Mouse (Mus musculus) gastrocnemius, postnatal 25 days (tissue): ENCODE data around the gene Slc9a3r2. TPM values are rescaled to one million over a fixed set of nuclear protein-coding genes. Genes with fewer than 3 reads are reported as not detected.

Source experiments
- DNase-seq: peaks from one replicate; pipeline ENCODE4 v3.0.0; 2022
- total RNA-seq, 2 experiments: library from RNA; stranded (reverse); gene quantifications; 1 replicate in 1 of 2; 2 replicates in 1 of 2; pipeline ENCODE4 v1.2.3; 2021

Slc9a3r2 gene
- total RNA-seq, 2 experiments from 2014 or later: 36.6 to 41.8 TPM

GRCm38 (mm10) chr17:24636781-24637481, 13.2 kb downstream of the Slc9a3r2 start:
- DNase-seq: no peak

DNA sequence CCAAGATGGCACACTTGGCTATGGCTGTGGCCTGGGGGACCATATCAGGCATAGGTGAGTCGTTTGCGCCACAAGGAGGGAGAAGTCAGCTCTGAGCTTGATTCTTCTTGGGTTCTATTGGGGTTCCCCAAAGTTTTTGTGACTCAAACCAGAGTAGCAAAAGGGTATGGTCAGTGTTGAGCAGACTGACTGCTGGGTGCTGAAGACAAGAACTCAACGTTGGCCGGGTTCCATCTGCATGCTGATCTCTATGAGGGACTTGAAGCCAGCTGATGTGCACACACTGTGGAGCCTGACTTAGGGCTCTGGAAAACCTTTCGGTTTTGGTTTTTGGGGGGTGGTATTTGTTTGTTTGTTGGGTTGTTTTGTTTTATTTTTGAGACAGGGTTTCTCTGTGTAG, 14.4 kb downstream of the Slc9a3r2 start:
- no peak for DNase-seq

- no peak for DNase-seq
Observed at GRCm38 (mm10) chr17:24635024-24635423, 15.1 kb downstream of the Slc9a3r2 start.

- DNase-seq: no peak
Observed at GRCm38 (mm10) chr17:24633831-24634230, 16.3 kb downstream of the Slc9a3r2 start.

GRCm38 (mm10) chr17:24632813-24633449, 17.2 kb downstream of the Slc9a3r2 start:
- peak; percentile 62 for DNase-seq

GRCm38 (mm10) chr17:24632167-24632812, 17.8 kb downstream of the Slc9a3r2 start, which contains the start of the genes Tsc2 and Nthl1:
Tsc2 (minus strand) TSS chr17:24632630.
Nthl1 (plus strand) TSS chr17:24632680.
- peak; percentile 82 for DNase-seq

DNA sequence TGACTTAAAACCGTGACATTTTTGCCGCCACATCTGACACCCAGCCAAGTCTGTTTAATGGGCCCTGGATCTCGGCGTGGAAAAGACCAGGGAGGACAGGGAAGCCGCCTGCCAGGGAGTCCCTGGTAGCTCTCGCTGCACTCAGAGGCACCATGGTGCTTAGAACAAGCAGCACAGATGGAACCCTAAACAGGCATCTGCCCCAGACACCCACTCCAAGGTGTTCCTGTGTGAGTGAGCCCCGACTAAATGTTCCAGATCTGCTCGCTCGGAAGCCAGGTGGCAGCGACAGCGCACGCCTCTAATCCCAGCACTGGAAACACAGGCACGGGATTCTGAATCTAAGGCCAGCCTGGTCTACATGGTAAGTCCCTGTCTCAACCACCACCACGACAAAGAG, 20.1 kb downstream of the Slc9a3r2 start:
- DNase-seq: no peak

DNA sequence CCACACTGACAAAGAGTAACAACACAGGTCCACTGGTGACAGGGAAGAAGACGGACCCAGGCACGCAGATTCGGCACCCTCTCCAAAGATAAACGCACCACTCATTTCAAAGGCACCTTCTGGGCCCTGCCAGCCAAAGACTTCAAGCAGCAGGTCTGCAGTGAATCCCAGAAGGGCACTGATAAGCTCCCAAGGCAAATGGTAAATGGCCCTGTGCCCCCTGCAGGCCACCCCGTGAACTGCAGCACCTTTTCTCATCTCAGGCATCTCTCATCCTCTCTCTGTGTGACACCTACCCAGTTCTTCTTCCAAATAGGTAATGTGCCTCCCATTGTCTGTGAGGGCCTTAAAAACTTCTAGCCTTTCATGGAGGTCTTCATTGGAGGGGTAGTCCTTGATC, 21.5 kb downstream of the Slc9a3r2 start:
- peak; percentile 44 for DNase-seq

DNA sequence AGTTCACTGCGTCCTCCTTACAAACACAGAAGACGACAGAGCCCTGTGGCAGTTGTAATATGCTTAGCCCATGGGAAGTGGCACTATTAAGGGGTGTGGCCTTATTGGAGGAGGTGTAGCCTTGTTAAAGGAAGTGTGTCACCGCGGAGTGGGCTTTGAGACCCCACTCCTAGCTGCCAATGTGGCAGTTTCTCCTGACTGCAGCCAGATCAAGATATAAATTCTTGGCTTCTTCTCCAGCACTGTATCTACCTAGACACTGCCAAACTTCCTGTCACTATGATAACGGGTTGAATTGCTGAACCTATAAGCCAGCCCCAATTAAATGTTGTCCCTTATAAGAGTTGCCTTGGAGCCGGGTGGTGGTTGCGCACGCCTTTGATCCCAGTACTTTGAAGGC, 24.7 kb downstream of the Slc9a3r2 start:
- no peak for DNase-seq

DNA sequence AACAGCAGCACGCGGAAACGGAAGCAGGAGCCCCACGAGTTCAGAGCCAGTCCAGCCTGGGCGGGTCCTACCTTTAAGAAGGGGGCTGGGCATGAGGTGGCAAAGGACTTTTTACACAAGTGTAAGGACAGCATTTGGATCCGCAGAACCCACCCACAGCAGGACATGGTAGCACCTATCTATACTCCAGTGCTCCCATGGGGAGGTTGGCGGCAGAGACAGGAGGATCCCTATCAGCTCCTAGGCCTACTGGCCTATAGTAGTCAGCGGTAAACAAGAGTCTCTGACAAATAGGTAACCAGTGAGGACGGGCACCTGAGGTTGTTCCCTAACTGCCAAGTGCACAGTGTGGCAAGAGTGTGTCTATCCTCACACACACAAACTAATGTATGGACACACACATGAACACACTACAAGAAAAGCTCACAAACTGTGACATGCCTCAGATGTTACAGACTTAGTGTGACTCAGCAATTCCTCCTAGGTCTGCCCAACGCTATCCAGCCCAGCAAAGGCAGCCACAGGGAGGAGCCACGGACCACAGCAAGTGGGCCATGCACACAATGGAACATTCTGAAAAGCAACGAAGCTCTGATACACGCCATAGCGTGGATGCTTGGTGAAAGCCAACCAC, 32.4 kb downstream of the Slc9a3r2 start:
- DNase-seq: no peak

- no peak for DNase-seq
Observed at GRCm38 (mm10) chr17:24610711-24611110, 39.4 kb downstream of the Slc9a3r2 start.

- DNase-seq: no peak
Observed at GRCm38 (mm10) chr17:24608874-24609273, 41.3 kb downstream of the Slc9a3r2 start.

- no peak for DNase-seq
Observed at GRCm38 (mm10) chr17:24608370-24608769, 41.8 kb downstream of the Slc9a3r2 start.

DNA sequence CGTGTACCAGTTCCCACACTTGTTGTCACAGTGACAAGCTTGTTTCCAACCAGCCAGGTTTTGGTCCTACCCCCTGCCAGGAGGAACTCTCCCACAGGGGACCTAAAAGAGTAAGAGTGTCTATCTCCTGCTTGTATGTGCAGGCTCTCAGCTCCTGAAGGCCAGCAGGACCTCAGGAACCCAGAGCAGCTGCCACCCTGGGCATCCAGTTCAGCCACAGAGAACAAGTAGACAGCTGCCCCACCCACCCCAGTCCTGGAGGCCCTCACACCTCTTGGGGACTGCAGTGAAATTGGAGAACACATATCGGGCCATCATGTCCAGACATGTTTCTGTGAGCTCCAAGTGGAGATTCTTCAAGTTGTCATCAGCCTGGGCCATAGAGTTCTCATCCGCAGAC, 45.6 kb downstream of the Slc9a3r2 start:
- no peak for DNase-seq

- no peak for DNase-seq
Observed at GRCm38 (mm10) chr17:24603961-24604360, 46.2 kb downstream of the Slc9a3r2 start.

DNA sequence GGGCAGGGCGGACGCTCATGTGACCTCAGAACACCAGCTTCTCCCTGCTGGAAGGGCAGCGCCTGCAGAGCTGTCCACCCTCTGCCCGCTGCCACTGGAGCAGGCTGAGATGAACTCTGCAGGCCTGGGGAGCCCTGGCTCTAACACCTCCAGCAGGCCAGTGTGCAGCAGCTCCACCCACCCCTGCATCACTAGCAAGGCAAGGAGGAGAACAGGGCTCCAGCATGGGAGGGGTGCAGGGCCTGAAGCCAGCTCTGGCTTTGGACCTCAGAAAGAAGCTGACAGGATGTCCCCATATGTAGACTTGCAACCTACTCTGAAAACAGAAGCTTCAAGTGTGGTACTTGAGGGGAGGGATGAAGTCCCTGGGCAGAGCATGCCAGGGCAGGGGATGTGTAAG, 49.6 kb downstream of the Slc9a3r2 start:
- DNase-seq: no peak

DNA sequence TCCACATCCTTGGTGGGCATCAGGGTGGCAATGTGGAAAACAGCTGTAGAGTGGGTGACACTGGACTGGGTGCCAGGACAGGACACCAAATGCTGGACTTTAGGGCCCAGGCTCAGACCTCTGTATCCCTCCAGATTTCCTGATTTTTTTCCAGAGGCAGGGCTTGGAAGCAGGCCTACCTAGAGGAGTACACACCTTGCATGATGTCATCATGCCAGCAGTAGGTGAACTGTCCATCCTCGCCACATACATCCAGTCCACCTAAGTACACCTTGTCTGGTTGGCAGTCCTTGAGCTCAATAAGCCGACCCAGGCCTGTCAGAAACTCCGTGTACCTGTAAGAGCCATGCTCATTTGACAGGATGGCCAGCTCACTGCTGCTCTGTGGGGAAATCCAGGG, 52.1 kb downstream of the Slc9a3r2 start:
- no peak for DNase-seq

GRCm38 (mm10) chr17:24596471-24597183, 53.5 kb downstream of the Slc9a3r2 start:
- no peak for DNase-seq

DNA sequence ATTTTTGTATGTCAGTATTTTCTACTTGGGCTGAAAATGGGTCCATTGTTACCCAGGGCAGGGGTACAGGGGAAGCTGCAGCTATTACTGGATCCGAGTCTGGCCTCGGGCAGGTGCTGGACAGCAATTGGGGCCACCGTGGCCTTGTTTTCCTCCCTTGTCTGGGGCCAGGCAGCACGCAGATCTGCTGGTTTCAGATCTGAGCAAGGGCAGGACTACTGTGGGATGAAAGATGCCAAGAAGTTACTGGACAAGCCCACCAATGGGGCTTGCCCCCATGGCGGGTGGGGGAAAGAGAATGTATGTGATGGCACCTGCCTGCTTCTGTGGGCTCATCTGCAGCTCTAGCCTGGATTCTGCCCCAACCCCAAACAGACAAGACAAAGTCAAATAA, 54.1 kb downstream of the Slc9a3r2 start:
- no peak for DNase-seq

GRCm38 (mm10) chr17:24595126-24596072, 54.7 kb downstream of the Slc9a3r2 start:
- no peak for DNase-seq
